Mouse (Mus musculus) kidney, adult 8-10 months (tissue): ENCODE results near the gene Olfr788.

Experiments used
- DNase-seq, 2 experiments: peaks; one replicate each; pipeline ENCODE4 v3.0.0; 2022

The Olfr788 gene

DNA sequence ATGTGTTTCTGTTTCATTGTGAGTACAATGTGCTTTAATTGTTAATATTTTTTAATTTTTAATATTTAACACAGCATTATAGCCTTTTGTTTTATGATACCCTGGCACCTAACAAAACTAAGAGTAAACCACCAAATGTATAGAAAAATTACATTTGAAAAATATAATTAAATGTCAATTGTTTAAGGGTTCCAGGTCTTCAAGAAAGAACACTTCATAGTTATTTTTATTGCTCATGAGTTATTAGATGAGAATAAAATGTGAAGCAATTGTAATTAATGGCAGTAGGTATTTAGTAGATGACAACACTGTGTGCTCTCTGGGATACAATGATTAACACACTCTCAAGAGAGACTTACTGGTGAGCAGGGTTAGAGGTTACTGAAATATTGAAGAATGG, at the start of gene Olfr788:
Gene Olfr788, plus strand, starts transcription at position 301 of the 400 bp plus-strand sequence.
- DNase-seq: no peak

- no peak for DNase-seq
Observed at GRCm38 (mm10) chr10:129427006-129427405, 43.8 kb upstream of the Olfr788 start, which contains the start of gene Olfr786. Gene Olfr786, plus strand, starts transcription at chr10:129427306.

GRCm38 (mm10) chr10:129461562-129461961, 9.2 kb upstream of the Olfr788 start, which contains the start of gene Olfr787:
Gene Olfr787, plus strand, starts transcription at chr10:129461862.
- no peak for DNase-seq

DNA sequence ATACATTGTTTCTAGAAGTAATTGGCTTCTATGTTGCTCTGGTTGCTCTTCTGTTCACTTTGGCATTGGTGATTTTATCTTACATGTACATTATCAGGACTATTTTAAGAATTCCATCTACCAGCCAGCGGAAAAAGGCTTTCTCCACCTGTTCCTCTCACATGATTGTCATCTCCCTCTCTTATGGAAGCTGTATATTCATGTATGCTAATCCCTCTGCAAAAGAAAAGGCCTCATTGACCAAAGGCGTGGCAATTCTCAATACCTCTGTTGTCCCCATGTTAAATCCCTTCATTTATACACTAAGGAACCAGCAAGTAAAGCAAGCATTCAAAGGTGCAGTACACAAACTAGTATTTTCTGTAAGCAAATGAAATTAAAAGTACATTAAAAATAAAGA, 2.5 kb downstream of the Olfr788 start:
- no peak for DNase-seq

GRCm38 (mm10) chr10:129473723-129474122, 2.9 kb downstream of the Olfr788 start:
- DNase-seq: no peak

- DNase-seq: no peak
Observed at GRCm38 (mm10) chr10:129484452-129484851, 13.7 kb downstream of the Olfr788 start, which contains the start of gene Olfr789. Gene Olfr789, plus strand, starts transcription at chr10:129484752.

- DNase-seq: no peak
Observed at GRCm38 (mm10) chr10:129490101-129490500, 19.3 kb downstream of the Olfr788 start.

DNA sequence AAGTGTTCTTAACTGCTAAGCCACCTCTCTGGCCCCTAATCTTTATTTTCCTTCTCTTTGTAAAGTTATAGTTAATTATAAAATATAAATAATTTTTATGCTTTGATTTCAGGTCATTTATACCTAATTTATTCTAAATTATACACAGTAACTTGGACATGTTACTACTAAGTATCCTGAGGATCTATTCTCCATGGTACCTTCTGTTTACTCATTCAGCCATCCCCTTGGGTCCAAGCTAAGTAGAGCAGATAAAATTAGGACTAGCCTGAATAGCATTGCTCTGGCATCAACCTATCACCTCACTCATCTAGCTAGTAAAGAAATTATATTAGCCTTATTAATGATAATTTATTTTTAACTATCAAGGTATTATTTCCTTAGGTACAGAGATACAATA, 27.4 kb downstream of the Olfr788 start, which contains the start of gene Olfr790:
Gene Olfr790, plus strand, starts transcription at position 301 of the 400 bp plus-strand sequence.
- DNase-seq: no peak

DNA sequence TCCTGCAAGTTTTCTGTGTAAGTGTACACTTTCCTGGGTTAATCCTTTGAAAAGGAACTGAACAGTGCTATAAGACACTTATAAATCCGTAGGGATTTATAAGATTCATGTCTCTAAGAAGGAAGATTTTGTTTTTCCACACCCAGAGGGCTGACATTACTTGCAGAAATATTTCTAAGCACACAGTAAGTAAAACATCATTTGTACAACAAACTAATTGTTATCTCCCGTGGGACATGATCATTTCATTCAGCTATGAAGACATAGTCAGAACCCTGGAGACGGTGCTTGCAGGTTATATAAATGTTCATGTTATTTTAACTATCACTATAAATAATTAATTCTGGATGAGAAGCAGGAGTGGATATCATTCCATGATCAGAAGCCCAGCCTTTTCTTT, 50.7 kb downstream of the Olfr788 start, which contains the start of gene Olfr791:
Gene Olfr791, plus strand, starts transcription at position 301 of the 400 bp plus-strand sequence.
- DNase-seq: no peak
